Mouse (Mus musculus): ENCODE measurements around the gene Usp9y. TPM values are rescaled to one million over a fixed set of nuclear protein-coding genes. Genes with fewer than 3 reads are reported as not detected.

Gene Usp9y
- not detected for polyA plus RNA-seq (2014; fragmentation: Illumina TruSeq; extraction: RNeasy Lipid Tissue Mini Kit (QIAGEN cat#74804); ENCODE audit: low read depth, low replicate concordance)

GRCm38 (mm10) chrY:1459682-1460081 lies at the start of gene Usp9y:
Gene Usp9y, minus strand, starts transcription at chrY:1459782.

GRCm38 (mm10) chrY:1286171-1286795 lies 173.3 kb downstream of the Usp9y start, which contains the start of gene Ddx3y:
Gene Ddx3y, minus strand, starts transcription at chrY:1286629.

Other genes starting within 250 kb of the Usp9y start
- gene Uty, start 214.0 kb downstream of the Usp9y start, polyA plus RNA-seq (2014; fragmentation: Illumina TruSeq; extraction: RNeasy Lipid Tissue Mini Kit (QIAGEN cat#74804); ENCODE audit: low read depth, low replicate concordance): not detected
- not detected for gene Ddx3y, start 173.2 kb downstream of the Usp9y start, polyA plus RNA-seq (2014; fragmentation: Illumina TruSeq; extraction: RNeasy Lipid Tissue Mini Kit (QIAGEN cat#74804); ENCODE audit: low read depth, low replicate concordance)